Mouse (Mus musculus): ENCODE measurements around the gene Fam20c. TPM values are rescaled to one million over a fixed set of nuclear protein-coding genes. Genes with fewer than 3 reads are reported as not detected.

Gene Fam20c
- polyA plus RNA-seq, 1 experiment from 2014 or later, result 10.3 TPM

Other genes starting within 250 kb of the Fam20c start
- gene 1700123K08Rik, start 189.8 kb upstream of the Fam20c start, polyA plus RNA-seq (2014; fragmentation: Nextera tagmentation; extraction: Ambion mirVana), result not detected in 2 replicates
- 34.5 and 39.1 TPM in 2 replicates for gene Zfp68, start 134.8 kb upstream of the Fam20c start, polyA plus RNA-seq (2014; fragmentation: Nextera tagmentation; extraction: Ambion mirVana)
- 8.0 and 8.6 TPM in 2 replicates for gene A430033K04Rik, start 131.7 kb upstream of the Fam20c start, polyA plus RNA-seq (2014; fragmentation: Nextera tagmentation; extraction: Ambion mirVana)
- gene Gm5294, start 65.6 kb downstream of the Fam20c start, polyA plus RNA-seq (2014; fragmentation: Nextera tagmentation; extraction: Ambion mirVana), result not detected in 2 replicates
- 3.4 and 5.0 TPM in 2 replicates for gene Pdgfa, start 242.9 kb downstream of the Fam20c start, polyA plus RNA-seq (2014; fragmentation: Nextera tagmentation; extraction: Ambion mirVana)

All from liver, embryonic 11.5 days (tissue).